Mouse (Mus musculus): ENCODE data around the gene Nucb1.
"Not testable (repeated sequence)": the region's sequence is repeated elsewhere in the genome, so short reads cannot be mapped to it uniquely, and the experiment has no call there.

The Nucb1 gene

GRCm38 (mm10) chr7:45460377-45460776 is 49.8 kb downstream of the Nucb1 start:
- no peak for TF ChIP-seq GATA4 (IDR thresholded peaks at IDR 0.05; ENCODE audit: insufficient replicate concordance, low read length)

GRCm38 (mm10) chr7:45459564-45460140 is 50.6 kb downstream of the Nucb1 start, which contains the start of gene Ftl1:
TSS of gene Ftl1 (minus strand) at chr7:45459884.
- TF ChIP-seq GATA4 (IDR thresholded peaks at IDR 0.05; ENCODE audit: insufficient replicate concordance, low read length): not testable (repeated sequence)

GRCm38 (mm10) chr7:45458748-45459563 is 51.2 kb downstream of the Nucb1 start:
- TF ChIP-seq GATA4 (IDR thresholded peaks at IDR 0.05; ENCODE audit: insufficient replicate concordance, low read length): no peak

- TF ChIP-seq GATA4 (IDR thresholded peaks at IDR 0.05; ENCODE audit: insufficient replicate concordance, low read length): peak; percentile 11; the same call in 1 of the 2 replicates
These were observed 52.8 kb downstream of the Nucb1 start for GRCm38 (mm10) chr7:45457204-45458060.

GRCm38 (mm10) chr7:45456721-45457203 is 53.4 kb downstream of the Nucb1 start:
- TF ChIP-seq GATA4 (IDR thresholded peaks at IDR 0.05; ENCODE audit: insufficient replicate concordance, low read length): no peak

- no peak for TF ChIP-seq GATA4 (IDR thresholded peaks at IDR 0.05; ENCODE audit: insufficient replicate concordance, low read length)
These were observed 54.1 kb downstream of the Nucb1 start for GRCm38 (mm10) chr7:45455932-45456696.

GRCm38 (mm10) chr7:45454971-45455370 is 55.2 kb downstream of the Nucb1 start:
- no peak for TF ChIP-seq GATA4 (IDR thresholded peaks at IDR 0.05; ENCODE audit: insufficient replicate concordance, low read length)

GRCm38 (mm10) chr7:45451344-45451982 is 58.7 kb downstream of the Nucb1 start:
- no peak for TF ChIP-seq GATA4 (IDR thresholded peaks at IDR 0.05; ENCODE audit: insufficient replicate concordance, low read length)

GRCm38 (mm10) chr7:45449974-45450373 is 60.2 kb downstream of the Nucb1 start:
- TF ChIP-seq GATA4 (IDR thresholded peaks at IDR 0.05; ENCODE audit: insufficient replicate concordance, low read length): no peak

GRCm38 (mm10) chr7:45447325-45447990 is 62.7 kb downstream of the Nucb1 start:
- TF ChIP-seq GATA4 (IDR thresholded peaks at IDR 0.05; ENCODE audit: insufficient replicate concordance, low read length): no peak

- no peak for TF ChIP-seq GATA4 (IDR thresholded peaks at IDR 0.05; ENCODE audit: insufficient replicate concordance, low read length)
These were observed 63.6 kb downstream of the Nucb1 start for GRCm38 (mm10) chr7:45446589-45446988.

GRCm38 (mm10) chr7:45443526-45444420 is 66.4 kb downstream of the Nucb1 start:
- no peak for TF ChIP-seq GATA4 (IDR thresholded peaks at IDR 0.05; ENCODE audit: insufficient replicate concordance, low read length)

Data from liver, adult (tissue).